Mouse (Mus musculus): ENCODE data around the gene Intu. TPM values are rescaled to one million over a fixed set of nuclear protein-coding genes. Genes with fewer than 3 reads are reported as not detected.

Gene Intu
- polyA plus RNA-seq (2014; fragmentation: Illumina TruSeq; extraction: RNeasy Lipid Tissue Mini Kit (QIAGEN cat#74804); ENCODE audit: low read depth, low replicate concordance), result 18.6 TPM

GRCm38 (mm10) chr3:40531286-40532141 lies at the start of gene Intu:
TSS of gene Intu (plus strand) at chr3:40531286.

DNA sequence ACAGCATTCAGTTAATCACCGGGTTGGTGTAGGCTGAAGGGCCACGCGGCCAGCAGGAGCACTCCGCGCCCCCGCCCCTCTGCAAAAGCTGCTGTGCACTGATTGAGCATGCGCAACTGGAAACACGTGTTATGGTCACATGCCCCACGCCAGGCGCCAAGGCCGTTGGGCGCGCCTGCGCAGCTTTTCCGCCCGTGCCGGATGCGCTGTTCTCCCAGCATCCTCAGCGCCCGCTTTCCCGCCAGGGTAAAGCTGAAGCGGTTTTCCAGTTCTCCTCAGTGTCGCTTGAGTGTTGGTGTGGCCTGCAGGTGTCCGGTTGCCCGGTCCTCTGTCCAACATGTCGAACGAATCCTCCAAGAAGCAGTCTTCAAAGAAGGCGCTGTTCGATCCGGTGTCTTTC lies 177.6 kb downstream of the Intu start, which contains the start of gene Slc25a31:
Slc25a31 (plus strand) TSS at position 201 of the 400 bp plus-strand sequence.

GRCm38 (mm10) chr3:40744024-40744835 lies 213.1 kb downstream of the Intu start, which contains the start of gene Hspa4l:
TSS of gene Hspa4l (plus strand) at chr3:40744495.

Other genes with a start within 250 kb of the Intu start
- 0.47 TPM for gene Slc25a31, start 177.6 kb downstream of the Intu start, polyA plus RNA-seq (2014; fragmentation: Illumina TruSeq; extraction: RNeasy Lipid Tissue Mini Kit (QIAGEN cat#74804); ENCODE audit: low read depth, low replicate concordance)
- 34.6 TPM for gene Hspa4l, start 213.2 kb downstream of the Intu start, polyA plus RNA-seq (2014; fragmentation: Illumina TruSeq; extraction: RNeasy Lipid Tissue Mini Kit (QIAGEN cat#74804); ENCODE audit: low read depth, low replicate concordance)

All from heart, adult 10 weeks (tissue).